In the genomic region with DNA sequence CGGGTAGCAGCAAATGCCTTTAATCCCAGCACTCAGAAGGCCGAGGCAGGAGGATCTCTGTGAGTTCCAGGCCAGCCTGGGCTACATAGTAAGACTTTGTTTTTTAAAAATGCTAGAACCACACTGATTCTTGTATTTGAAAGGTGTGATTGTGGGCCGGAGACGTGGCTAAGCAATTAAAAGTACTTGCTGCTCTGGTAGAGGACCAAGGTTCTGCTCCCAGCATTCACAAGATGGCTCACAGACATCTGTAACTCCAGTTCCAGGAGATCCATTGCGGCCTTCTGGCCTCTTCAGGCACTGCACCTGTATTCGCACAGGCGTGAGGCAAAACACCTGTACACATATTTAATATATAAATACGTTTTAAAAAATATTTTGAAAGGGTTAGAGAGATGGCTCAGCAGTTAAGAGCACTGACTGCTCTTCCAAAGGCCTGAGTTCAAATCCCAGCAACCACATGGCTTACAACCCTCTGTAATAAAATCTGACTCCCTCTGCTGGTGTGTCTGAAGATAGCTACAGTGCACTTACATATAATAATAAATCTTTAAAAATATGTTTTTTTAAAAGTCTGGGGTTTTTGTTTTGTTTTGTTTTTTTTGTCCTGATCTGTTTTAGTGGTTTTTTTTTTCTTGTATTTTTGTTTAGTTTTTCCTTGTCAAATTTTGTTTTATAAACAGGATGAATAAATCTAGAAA, we compare ENCODE assay signal across 1 mouse cellular context.
TF ChIP-seq lines count a peak whose summit lies in the region.

No protein-coding gene starts in this region.

TF ChIP-seq in MEL, 35 proteins besides CTCF, POLR2A, EP300 and RAD21 (continued from another document):
- TF ChIP-seq USF2 (IDR thresholded peaks at IDR 0.05; ENCODE audit: borderline replicate concordance in 1 of 2, insufficient read depth in 1 of 2, low read depth in 1 of 2, low read length in 2 of 2) (no peak), BHLHE40 (IDR thresholded peaks at IDR 0.05; ENCODE audit: borderline replicate concordance, low read depth, low read length) (no peak)
